Mouse (Mus musculus) lung, postnatal 4 days (tissue): ENCODE measurements around the gene Slc25a25.

ENCODE experiments used
- DNase-seq, 2 experiments: peaks; one replicate each; pipeline ENCODE4 v3.0.0; 2021

Slc25a25 gene

DNA sequence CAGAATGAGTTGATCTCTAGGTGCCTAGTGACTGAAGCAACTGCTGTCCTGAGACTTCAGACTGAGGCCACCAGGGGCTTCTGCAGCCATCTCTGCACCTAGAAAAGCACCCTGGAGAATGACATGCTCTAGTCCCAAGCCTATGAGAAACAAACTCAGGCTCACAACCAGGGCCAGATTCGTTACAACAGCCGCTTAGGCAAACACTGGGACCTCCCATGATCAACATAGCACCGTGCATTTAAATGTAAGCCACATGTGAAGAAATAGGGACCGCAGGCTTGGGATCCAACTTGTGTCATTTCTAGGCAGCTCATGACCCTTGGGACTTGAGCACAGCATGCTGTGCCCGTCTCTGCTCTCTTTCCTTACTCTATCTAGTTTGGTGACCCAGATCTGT, 23.5 kb downstream of the Slc25a25 start:
- DNase-seq, result no peak

DNA sequence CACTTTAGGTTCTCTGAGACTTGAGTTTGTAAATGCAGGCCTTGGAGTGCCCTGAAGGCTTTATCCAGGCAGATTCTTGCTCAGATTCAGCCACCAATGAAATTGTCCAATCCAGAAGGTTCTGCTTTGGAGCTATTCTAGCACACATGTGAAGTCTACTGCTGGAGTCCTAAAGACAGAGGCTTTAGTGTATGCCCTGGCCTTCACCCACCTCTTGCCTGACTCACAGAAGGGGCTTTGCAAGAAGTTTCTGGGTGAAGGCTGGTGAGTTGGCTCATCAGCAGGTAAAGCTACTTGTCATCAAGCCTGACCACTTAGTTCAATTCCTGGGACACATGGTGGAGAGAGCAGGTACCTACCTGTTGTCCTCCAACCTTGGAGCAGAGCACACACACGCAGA, 25.1 kb downstream of the Slc25a25 start:
- no peak for DNase-seq

DNA sequence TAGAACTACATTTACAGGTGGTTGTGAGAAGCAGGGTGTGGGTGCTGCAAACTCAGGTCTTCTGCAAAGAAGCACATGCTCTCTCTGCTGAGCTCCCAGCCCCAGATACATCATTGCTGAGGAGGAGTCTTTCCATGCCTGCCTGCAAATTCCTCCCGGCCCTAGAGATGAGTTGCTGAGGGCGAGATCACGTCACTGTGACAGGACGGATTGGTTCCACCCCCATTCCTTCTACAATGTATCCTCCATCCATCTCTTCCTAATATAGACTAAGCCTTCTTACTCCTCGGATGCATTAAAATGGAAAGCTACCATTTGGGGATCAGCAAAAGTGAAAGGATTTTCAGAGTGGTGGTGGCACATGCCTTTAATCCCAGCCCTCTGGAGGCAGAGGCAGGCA, 25.7 kb downstream of the Slc25a25 start:
- DNase-seq, result no peak

DNA sequence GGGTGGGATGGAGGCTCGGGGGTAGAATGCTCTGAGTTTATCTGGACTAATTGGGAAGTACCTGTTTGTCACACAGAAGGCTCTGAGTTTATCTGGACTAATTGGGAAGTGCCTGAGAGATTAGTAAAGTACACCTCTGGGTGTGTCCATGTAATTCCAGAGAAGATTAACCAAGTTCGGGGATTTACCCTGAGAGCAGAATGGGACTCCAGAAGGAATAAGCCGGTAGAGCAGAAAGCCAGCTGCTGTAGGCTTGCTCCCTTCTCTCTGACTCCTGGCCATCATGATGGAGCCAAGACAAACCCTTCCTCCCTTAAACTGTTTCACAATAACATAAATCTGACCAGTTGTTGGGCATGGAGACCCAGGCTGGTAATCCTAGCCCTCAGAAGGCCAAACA, 26.4 kb downstream of the Slc25a25 start:
- no peak for DNase-seq

DNA sequence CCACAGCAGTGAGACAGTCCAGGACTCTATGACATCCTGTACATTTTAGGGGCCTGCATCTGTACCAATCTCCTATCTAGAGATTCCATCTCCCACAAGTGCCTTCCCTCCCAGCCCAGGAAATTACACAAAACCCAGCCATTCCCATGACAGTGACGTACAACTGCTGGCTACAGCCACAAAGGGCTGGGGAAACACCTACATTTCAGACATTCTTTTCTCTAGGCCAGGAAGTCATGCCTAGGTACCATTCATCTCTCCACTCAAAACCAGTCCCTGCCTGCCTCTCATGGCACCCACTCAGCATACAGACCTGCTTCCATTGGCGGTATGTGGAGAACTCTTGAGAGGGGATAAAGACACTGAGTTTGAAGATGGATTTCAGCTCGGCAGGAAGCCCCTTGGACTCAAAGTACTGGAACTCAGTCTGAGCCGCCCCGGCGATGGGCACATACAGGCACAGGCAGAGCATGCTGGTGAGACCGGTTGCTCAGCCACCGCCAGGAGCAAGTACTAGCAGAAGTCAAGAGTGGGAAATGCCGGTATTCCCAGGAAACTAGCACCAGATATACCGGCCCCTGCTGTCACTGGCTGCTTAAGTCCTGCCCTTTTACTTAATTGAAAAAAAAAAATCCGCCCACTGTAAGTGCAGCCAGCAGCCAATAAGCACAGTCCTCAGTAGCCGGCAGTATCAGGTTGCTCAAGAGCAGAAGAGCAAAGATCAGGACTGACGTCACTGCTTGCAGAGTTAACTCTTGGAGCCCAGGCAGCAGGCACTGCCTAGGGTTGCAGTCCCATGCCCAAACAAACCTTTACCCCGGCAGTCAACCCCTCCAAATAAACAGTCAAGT, 27.5 kb downstream of the Slc25a25 start:
- DNase-seq, result peak; percentile 84 to 86

DNA sequence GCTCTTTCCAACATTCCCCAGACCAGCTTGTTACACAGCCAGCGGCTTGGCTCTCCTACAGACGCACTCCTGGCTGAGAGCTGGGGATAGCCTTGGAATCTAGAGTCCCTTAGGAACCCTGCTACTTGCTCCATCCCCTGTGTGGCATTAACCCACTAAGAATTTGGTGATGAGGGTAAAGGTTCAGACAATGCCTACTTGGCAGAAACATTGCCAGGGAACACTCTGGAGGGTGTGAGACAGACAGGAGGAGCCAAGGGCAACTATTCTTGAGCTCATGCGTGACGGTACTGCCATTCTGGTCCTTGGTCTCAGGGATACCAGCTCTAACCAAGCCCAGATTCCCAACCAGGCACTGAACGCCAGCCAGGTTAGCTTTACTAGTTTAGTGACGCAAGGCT, 29.4 kb downstream of the Slc25a25 start:
- no peak for DNase-seq

DNA sequence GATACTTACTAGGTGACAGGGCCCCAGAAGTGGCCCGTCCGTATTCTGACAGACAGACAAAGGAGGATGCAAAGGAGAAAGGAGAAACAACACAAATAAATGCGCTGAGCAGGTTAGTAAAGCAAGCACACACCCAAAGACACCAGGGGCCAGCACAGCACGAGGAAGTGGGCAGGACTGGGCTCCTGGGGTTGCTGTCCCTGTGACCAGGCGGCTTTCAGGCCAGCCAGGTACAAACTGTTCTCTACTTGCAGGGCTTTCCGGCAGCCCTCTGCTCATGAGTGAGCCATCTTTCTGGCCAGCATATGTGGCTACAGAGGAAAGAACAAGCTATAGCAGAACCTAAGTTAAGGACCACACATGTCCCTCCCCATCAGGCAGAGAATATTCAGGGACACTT, 30.6 kb downstream of the Slc25a25 start:
- DNase-seq, result no peak

DNA sequence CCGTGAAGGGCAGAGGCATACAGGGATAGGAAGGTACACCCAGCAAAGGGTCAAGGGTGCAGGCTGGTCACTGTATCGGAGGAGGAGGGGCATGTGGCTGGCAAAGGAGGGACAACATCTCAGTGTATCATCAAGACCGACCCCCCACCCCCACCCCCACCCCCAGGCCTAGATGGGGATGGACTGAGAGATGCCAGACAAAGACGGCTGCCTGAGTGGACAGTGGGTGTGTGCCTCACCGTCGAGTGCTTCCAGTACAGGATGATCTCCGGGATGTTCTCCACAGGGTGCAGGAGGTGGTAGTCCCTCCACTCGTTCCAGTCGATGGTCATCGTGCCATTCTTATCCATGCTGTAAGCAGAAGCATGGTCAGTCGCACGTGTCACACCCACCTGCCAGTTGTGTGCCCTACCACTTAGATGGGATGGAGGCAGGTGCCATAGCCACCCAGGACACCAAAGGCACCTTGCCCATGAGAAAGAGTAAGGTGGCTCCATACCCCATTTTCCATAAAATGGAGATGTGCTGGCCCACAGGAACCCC, 31.1 kb downstream of the Slc25a25 start:
- no peak for DNase-seq

DNA sequence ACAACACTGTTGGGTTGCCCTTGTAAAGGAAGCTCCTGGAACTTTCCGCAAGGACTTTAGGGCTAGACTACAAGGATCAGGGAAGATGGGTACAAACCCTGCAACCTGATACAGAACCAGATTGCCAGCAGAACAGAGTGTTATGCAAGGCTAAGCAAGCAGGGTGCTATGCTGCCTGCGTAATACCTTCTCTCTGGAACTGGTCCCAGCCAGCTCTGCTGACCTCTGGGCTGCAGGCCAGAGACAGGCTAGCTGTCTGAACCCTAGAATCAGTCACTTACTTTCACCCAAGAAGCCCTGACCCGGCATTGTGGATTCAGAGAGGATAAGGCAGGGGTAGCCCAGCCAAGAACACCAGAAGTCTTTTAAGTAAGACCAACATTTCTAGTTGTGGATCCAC, 31.9 kb downstream of the Slc25a25 start:
- peak; percentile 49 to 75 for DNase-seq

DNA sequence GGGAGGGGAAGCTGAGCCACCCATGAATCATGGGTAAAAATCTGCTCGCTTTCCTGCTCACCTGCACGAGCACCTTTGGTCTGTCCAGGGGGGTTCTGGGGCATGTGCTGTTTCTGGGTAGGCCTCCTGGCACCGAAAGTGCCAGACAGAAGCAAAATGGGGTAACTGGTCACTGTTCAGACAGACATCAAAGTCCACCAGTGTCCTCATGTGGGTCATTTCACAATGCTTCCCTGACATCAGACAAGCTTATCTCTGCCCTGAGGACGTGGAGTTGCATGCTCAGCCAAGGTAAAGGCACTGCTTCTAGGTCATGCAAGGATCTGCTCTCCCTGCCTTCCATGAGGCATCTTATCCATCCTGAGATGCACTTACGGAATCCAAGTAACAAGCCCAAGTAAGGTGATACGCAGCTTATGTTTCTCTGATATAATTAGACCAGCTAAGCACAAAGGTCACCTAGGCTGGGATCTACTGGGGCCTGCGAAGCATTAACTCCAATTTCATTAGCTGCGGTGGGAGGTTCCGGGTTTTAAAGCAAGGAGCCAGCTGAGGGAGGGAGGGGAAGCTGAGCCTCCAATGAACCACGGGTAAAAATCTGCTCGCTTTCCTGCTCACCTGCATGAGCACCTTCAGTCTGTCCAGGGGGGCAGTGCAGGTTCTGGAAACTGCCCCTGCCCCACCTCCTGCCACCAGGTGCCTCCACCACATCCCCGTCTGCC, 32.7 kb downstream of the Slc25a25 start:
- no peak for DNase-seq

DNA sequence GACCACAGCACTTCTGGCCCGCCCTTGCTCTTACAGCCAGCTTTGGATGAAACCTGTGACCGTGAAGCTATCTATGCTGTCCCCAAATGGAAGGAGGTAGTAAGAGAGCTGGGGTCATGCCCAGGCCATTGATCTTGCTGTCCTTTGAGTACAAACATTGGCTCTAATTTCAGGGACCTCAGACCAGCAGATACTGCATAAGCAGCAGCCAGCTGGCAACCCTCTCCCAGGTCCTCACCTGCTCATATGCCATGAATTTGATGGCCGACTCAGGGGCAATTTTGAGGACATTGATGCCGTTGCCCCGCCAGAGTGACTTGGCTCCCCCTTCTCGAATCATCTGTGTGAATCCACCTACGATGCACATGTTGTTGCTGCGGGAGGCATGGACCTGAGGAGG, 33.8 kb downstream of the Slc25a25 start:
- no peak for DNase-seq

DNA sequence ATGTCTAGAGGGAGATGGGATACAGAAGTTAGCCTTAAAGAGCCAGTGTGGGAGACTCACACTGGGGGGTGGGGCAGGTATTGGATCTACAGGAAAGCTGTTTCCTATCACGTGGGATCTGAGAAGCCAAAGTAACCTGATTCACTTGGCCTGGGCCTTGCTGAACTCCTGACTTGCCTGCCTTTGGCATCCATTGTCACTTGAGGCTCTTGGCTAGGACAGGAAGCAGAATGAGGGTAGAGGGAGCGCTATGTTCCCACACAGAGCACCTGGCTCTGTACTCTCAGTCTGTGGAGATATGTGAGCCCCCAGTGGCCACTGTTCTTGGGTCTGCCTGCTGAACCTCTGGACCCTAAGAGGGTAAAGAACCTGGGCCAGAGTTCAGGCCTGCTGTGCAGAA, 34.7 kb downstream of the Slc25a25 start:
- DNase-seq, result no peak

DNA sequence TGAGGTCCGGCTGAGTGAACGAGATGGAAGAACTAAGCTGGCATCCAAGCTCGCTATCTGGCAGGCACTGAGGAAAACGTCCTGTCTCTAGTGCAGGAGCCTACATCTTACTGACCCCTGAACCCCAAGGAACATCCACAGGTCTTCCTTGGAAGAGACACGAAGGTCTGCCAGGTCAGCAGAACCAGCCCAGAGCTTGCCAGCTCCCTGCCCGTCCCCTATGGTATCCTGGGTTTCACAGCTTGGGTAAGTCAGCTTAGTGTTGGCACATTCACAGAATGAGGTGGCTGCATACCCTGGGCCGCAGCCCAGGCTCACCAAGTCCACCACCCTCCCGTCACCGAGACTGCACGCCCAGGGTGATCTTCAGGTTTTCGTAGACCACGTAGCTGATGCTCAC, 35.4 kb downstream of the Slc25a25 start:
- no peak for DNase-seq

DNA sequence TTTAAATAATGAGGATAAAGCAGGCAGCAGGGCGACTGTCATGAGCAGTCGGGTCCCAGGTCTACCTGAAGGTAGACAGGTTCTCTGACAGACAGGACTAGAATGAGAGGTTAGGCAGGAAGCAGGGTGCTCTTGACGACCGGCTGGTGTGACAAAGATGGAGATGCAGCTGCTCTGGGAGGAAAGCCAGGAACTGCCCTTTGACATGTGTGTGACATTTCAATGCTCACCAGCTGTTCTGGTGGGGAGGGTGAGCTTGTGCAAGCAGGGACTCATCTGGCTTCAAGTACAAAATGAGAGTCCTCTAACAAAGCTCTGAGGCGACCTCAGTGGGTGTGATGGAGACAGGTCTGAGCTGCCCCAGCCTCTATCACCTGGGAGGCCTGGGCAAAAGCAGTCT, 37.3 kb downstream of the Slc25a25 start:
- DNase-seq, result peak; percentile 63 to 83

DNA sequence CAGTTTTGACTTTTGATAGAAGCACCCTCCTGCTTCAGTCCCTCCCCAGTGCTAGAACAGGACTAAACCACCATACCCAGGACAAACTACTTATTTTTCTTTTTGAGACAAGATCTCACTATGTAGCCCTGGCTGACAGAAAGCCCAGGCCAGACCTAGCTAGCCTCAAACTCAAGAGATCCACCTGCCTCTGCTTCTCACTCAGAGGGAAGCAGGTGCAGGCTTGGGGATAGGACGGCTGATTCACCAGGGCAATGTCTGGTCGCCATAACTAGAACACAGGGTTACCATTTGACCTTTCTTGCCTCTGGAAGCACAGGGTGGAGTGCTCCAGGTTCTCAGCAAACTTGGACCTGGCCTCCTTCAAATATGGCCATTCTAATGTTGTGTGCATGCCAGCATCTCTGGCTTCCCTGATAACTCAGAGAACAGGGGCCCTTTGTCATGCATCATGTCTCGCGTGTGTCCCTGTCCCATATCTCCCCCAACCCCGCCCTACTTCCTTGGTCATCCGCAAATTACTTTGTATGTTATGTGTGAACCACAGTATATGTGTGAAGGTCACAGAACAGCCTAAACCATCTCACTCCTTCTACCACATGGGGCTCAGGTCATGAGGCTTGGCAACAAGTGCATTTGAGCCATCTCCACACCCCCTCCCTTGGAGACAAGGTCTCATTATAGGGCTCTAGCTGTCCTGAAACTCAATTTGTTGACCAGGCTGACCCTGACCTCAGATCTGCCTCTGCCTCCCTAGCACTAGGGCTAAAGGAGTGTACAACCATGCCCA, 38.3 kb downstream of the Slc25a25 start:
- no peak for DNase-seq

DNA sequence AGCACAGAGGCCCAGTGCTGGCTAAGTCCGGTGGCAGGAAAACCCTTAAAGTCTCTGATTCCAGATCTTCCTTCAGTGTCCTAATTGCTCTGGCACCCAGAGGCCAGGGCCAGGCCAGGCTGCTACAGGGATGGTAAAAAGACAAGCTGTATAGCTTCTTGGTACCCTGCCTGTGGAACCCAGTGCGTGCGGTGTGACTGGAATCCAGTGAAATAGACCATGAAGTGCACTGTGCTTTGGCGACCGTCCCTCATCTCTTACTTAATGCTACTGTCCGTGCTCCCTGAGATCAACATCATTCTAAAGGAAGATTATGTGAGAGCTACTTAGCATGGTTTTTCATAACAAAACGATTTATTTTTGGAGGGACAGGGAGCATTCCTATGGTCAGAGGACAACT, 39.8 kb downstream of the Slc25a25 start:
- DNase-seq, result no peak

DNA sequence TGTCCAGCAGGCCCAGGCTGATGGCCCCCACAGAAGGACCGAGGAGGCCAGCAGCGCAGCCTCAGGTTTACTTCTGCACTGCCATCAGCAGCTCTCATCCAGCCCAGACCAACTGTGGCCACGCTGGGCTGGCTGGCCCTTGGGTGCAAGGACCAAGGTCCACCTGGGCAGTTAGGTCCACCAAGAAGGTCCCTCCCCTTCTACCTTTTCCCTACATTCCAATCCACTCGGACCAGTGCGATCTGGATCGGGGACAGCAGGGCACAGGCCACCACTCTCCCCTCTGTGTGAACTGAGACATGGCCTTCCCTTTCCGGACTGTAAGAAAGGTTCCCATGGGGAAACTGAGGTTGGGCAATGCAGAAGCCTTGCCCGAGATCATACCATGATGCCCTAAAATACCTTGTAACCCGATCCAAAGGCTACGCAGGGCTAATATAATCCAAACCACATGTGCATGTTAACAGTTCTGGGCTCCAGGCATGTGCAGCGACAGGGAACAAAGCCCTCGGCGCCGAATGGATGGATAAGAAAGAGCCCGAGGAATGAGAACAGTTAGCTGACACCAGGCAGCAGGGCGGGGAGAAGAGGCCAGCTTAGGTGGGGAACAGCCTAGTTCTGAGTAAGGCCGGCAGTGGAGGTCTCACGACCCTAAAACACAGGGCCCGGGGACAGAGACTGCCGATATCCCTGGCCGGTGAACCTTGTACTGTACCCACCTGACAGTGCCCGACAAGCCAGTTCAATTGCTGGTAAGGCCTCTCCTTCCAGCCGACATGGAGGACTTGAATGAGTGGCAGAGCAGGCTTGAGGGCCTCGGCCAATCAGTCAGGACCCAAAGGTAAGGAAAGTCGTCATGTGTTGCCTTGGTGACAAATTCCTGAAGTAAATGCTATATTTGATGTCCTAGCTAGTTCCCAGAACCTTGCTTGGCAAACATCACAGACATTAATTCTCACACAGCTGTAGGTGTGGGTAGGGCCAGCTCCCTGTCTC, 42.5 kb downstream of the Slc25a25 start:
- DNase-seq, result peak in 1 of 2 experiments; percentile 51

DNA sequence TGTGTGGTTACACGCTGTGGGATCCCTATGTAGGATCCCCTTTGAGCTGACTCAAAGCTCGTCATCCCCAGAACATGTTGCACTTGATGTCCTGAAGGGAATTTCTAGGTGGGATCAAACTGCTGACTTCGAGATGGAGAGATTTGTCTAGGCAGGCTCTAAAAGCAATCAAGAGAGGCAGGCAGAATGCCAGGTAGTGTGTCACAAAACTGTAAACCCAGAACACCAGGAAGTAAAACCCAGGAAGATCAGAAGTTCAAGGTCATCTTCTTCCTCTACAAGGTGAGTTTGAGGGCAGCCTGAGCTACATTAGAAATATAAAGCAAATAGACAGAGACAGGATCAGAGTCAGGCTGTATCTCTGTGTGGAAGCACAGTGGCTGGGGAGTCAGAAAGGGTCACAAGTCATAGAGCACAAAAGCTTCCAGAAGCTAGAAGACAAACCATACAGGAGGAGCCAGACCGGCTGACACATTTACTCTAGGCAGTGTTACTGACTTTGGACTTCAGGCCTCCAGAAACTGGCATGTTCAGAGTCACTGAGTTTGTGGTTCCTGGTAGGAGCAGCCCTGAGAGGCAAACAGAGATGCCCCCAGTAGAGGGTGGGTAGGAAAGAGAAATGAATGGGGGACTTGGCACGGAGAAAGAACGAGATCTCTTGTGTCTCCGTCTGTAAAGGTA, 44.0 kb downstream of the Slc25a25 start:
- DNase-seq, result no peak

DNA sequence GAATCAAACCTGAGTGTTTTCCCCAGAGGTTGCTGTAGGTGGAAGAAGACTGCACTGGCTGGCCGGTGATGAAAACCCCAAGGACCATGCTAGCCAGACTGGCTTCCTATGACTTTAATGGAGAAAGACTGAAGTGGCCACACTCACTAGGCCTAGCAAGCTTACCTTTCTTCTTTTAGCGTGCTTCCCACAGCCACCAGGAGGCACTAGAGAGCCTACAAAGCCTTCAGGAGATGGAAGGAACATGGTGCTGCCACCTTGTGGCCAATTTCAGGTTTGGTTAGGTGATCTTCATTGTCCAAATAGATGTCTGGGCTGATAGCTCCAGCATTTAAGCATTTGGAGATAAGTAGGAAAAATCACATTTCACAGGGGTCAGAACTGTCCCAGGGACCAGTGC, 46.6 kb downstream of the Slc25a25 start:
- DNase-seq, result peak; percentile 83 to 96

DNA sequence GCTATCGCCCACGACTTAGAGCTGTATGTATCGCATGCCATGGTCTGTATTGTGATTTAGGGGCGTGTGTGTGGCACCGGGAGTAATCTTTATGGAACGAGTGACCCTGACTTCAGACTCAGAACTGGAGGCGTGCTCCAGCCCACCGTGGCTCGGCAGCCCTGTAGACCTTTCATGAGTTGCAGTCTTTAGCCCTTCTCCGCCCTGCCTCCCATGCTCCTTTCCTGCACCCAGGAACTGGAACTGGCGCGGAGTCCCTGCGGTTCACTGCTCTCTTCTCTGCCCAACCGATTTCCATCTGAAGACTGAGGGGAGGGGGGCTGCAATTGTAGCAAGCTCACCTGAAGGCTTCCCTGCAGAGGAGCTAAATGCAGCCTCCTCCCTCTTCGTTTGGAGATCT, 54.5 kb downstream of the Slc25a25 start:
- peak in 1 of 2 experiments; percentile 28 for DNase-seq

DNA sequence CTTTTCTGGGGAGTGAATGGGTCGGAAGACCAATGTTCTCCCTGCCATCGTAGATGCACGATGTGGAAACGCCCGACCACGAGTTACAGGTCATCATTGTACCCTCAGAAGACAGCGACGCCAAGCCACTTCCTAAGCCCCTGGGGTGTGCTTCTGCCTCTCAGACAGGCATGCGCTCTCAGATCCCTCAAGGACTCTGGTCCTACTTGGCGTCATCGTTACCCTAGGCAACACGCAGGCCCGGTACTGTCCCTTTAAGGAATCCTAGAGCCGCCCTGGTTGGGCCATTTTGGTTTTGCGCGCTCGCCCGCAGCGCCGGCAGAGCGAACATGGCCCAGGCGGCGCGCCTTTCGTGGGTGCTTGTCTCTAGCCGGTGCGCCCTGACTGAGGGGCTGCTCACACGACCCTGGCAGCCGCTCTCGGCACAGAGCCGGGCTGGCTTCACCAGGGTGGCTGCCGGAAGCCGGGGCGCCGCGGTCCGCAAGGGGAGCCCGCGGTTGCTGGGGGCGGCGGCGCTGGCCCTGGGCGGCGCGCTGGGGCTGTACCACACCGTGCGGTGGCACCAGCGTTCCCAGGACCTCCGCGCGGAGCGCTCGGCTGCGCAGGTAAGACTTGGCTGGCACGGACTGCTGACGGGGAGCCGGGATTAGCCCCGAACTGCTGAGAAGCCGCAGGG, 55.2 kb downstream of the Slc25a25 start:
- DNase-seq, result peak; percentile 92 to 94
